Mouse (Mus musculus): ENCODE results near the gene Fam71e2. TPM values are rescaled to one million over a fixed set of nuclear protein-coding genes. Genes with fewer than 3 reads are reported as not detected.

The Fam71e2 gene
- polyA plus RNA-seq, 1 experiment from 2014 or later, result not detected

- Histone ChIP-seq H3K36me3 (no peaks in the 10 kb centered on the region), H3K9ac (replicated peaks) (peak overlapping the region; percentile 19; the same call in 1 of the 2 replicates), H3K4me2 (peak overlapping the region; percentile 54), H3K4me1 (replicated peaks) (peaks cover 24% of the 10 kb centered on the region), H3K4me3 (replicated peaks) (peak overlapping the region; percentile 34), H3K27ac (no peak overlapping the region), H3K9me3 (no peaks in the 10 kb centered on the region), H3K27me3 (peaks cover 71% of the 10 kb centered on the region)
- peak; percentile 85 for ATAC-seq (ENCODE audit: insufficient number of reproducible peaks, insufficient read depth, low FRiP score, low TSS enrichment, low read depth)
- WGBS, result 1% methylated on average over 41 of the region's 56 CpGs
Measured at GRCm38 (mm10) chr7:4776861-4777830, 6.0 kb upstream of the Fam71e2 start.

GRCm38 (mm10) chr7:4776131-4776530 lies 5.0 kb upstream of the Fam71e2 start:
- Histone ChIP-seq H3K36me3 (no peaks in the 10 kb centered on the region), H3K9me3 (no peaks in the 10 kb centered on the region), H3K4me2 (no peak overlapping the region), H3K4me3 (replicated peaks) (no peak overlapping the region), H3K4me1 (replicated peaks) (peaks cover 22% of the 10 kb centered on the region), H3K27ac (no peak overlapping the region), H3K9ac (replicated peaks) (no peak overlapping the region), H3K27me3 (peaks cover 61% of the 10 kb centered on the region)
- 50% methylated on average over 10 of the region's 10 CpGs for WGBS
- ATAC-seq (ENCODE audit: insufficient number of reproducible peaks, insufficient read depth, low FRiP score, low TSS enrichment, low read depth), result no peak

- no peak overlapping the region for H3K4me3 ChIP-seq (replicated peaks)
- H3K27me3 ChIP-seq, result no peaks in the 10 kb centered on the region
- H3K9me3 ChIP-seq, result no peaks in the 10 kb centered on the region
- H3K4me2 ChIP-seq, result peak overlapping the region; percentile 7; the same call in 1 of the 2 replicates
- H3K4me1 ChIP-seq (replicated peaks), result no peaks in the 10 kb centered on the region
- WGBS, result 19% methylated on average over 4 of the region's 4 CpGs
- peak overlapping the region; percentile 14; the same call in 1 of the 2 replicates for H3K9ac ChIP-seq (replicated peaks)
- ATAC-seq (ENCODE audit: insufficient number of reproducible peaks, insufficient read depth, low FRiP score, low TSS enrichment, low read depth), result no peak
- no peak overlapping the region for H3K27ac ChIP-seq
- H3K36me3 ChIP-seq, result no peaks in the 10 kb centered on the region
Measured at GRCm38 (mm10) chr7:4764946-4765710, 6.0 kb downstream of the Fam71e2 start.

GRCm38 (mm10) chr7:4759670-4760069 lies 11.4 kb downstream of the Fam71e2 start:
- whole genome bisulfite sequencing, result 50% methylated on average over 1 of the region's 1 CpGs
- H3K9ac ChIP-seq (replicated peaks), result no peak overlapping the region
- 0 out of 2 replicates have a peak, but pooled peaks cover 5% of the 10 kb centered on the region for H3K9me3 ChIP-seq
- no peak overlapping the region for H3K27ac ChIP-seq
- no peaks in the 10 kb centered on the region for H3K4me1 ChIP-seq (replicated peaks)
- H3K27me3 ChIP-seq, result no peaks in the 10 kb centered on the region
- no peaks in the 10 kb centered on the region for H3K36me3 ChIP-seq
- H3K4me3 ChIP-seq (replicated peaks), result no peak overlapping the region
- H3K4me2 ChIP-seq, result no peak overlapping the region
- no peak for ATAC-seq (ENCODE audit: insufficient number of reproducible peaks, insufficient read depth, low FRiP score, low TSS enrichment, low read depth)

- H3K27ac ChIP-seq, result peak within 1 kb of the TSS; percentile 87
- no peaks in the 10 kb centered on the region for H3K27me3 ChIP-seq
- WGBS, result 5% methylated on average over 24 of the region's 24 CpGs
- H3K4me1 ChIP-seq (replicated peaks), result peaks cover 12% of the 10 kb centered on the region
- peak within 1 kb of the TSS; percentile 61 for H3K4me2 ChIP-seq
- peak; percentile 93 for ATAC-seq (ENCODE audit: insufficient number of reproducible peaks, insufficient read depth, low FRiP score, low TSS enrichment, low read depth)
- H3K9ac ChIP-seq (replicated peaks), result peak within 1 kb of the TSS; percentile 42
- H3K4me3 ChIP-seq (replicated peaks), result peak within 1 kb of the TSS; percentile 44
- H3K36me3 ChIP-seq, result peaks cover 4% of the 10 kb centered on the region; the same call in 1 of the 2 replicates
- H3K9me3 ChIP-seq, result 0 out of 2 replicates have a peak, but pooled peaks cover 5% of the 10 kb centered on the region
Measured at GRCm38 (mm10) chr7:4752821-4753570, 18.1 kb downstream of the Fam71e2 start, which contains the start of gene Cox6b2. Cox6b2 (minus strand) TSS chr7:4753094.

GRCm38 (mm10) chr7:4751971-4752820 lies 18.9 kb downstream of the Fam71e2 start:
- peak overlapping the region; percentile 44 for H3K4me3 ChIP-seq (replicated peaks)
- H3K27ac ChIP-seq, result peak overlapping the region; percentile 87
- WGBS, result 2% methylated on average over 30 of the region's 30 CpGs
- peaks cover 4% of the 10 kb centered on the region; the same call in 1 of the 2 replicates for H3K36me3 ChIP-seq
- H3K9ac ChIP-seq (replicated peaks), result peak overlapping the region; percentile 42
- peak; percentile 63 for ATAC-seq (ENCODE audit: insufficient number of reproducible peaks, insufficient read depth, low FRiP score, low TSS enrichment, low read depth)
- no peaks in the 10 kb centered on the region for H3K27me3 ChIP-seq
- H3K4me2 ChIP-seq, result peak overlapping the region; percentile 61
- peaks cover 12% of the 10 kb centered on the region for H3K4me1 ChIP-seq (replicated peaks)
- 0 out of 2 replicates have a peak, but pooled peaks cover 5% of the 10 kb centered on the region for H3K9me3 ChIP-seq

- WGBS, result 89% methylated on average over 2 of the region's 2 CpGs
- no peak overlapping the region for H3K27ac ChIP-seq
Measured at GRCm38 (mm10) chr7:4749169-4749568, 21.9 kb downstream of the Fam71e2 start.

GRCm38 (mm10) chr7:4748321-4748720 lies 22.8 kb downstream of the Fam71e2 start:
- Histone ChIP-seq H3K9ac (replicated peaks) (no peak overlapping the region), H3K4me2 (no peak overlapping the region), H3K27ac (no peak overlapping the region), H3K9me3 (no peaks in the 10 kb centered on the region), H3K4me1 (replicated peaks) (peaks cover 12% of the 10 kb centered on the region), H3K4me3 (replicated peaks) (no peak overlapping the region), H3K27me3 (no peaks in the 10 kb centered on the region), H3K36me3 (peaks cover 40% of the 10 kb centered on the region)
- ATAC-seq (ENCODE audit: insufficient number of reproducible peaks, insufficient read depth, low FRiP score, low TSS enrichment, low read depth), result no peak
- 76% methylated on average over 4 of the region's 4 CpGs for WGBS

More at GRCm38 (mm10) chr7:4749169-4749568, 21.9 kb downstream of the Fam71e2 start:
- Histone ChIP-seq H3K9me3 (no peaks in the 10 kb centered on the region), H3K9ac (replicated peaks) (no peak overlapping the region), H3K4me3 (replicated peaks) (no peak overlapping the region), H3K4me1 (replicated peaks) (peaks cover 12% of the 10 kb centered on the region), H3K4me2 (no peak overlapping the region), H3K27me3 (no peaks in the 10 kb centered on the region), H3K36me3 (peaks cover 31% of the 10 kb centered on the region)
- no peak for ATAC-seq (ENCODE audit: insufficient number of reproducible peaks, insufficient read depth, low FRiP score, low TSS enrichment, low read depth)

- H3K4me3 ChIP-seq (replicated peaks), result no peak overlapping the region
- H3K27me3 ChIP-seq, result no peaks in the 10 kb centered on the region
- H3K4me2 ChIP-seq, result no peak overlapping the region
- H3K4me1 ChIP-seq (replicated peaks), result peaks cover 10% of the 10 kb centered on the region
- no peak overlapping the region for H3K27ac ChIP-seq
- 66% methylated on average over 9 of the region's 9 CpGs for WGBS
- no peak overlapping the region for H3K9ac ChIP-seq (replicated peaks)
- H3K36me3 ChIP-seq, result peaks cover 49% of the 10 kb centered on the region
- no peaks in the 10 kb centered on the region for H3K9me3 ChIP-seq
- no peak for ATAC-seq (ENCODE audit: insufficient number of reproducible peaks, insufficient read depth, low FRiP score, low TSS enrichment, low read depth)
Measured at GRCm38 (mm10) chr7:4747156-4747899, 23.8 kb downstream of the Fam71e2 start.
